ENCODE assay signal across 14 mouse cellular contexts in the genomic region with DNA sequence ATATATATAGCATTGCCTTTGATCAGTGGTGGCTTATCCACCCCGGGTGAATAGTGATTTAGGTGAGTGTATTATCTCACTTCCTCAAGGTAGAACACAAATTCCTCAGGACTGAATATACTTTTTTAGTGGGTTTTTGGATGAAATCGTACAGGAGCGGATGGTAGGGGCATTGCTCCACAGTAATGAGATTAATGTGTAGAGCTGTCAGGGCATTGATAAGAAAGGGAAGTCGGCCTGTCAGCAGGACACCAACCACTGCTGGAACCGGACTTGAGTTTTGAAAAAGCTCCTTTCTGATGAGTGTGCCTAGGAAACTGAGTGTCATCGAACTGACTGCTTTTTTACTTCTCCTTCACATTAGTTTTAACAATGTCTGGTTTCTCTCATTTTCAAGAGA.
"Had no signal": no experiment of that assay in that cellular context is flagged by ENCODE, and none has a peak within 500 bp of the region (broad histone marks: within the 10 kb centered on the region; RNA-seq: fewer than 3 reads in every experiment).

No protein-coding gene starts in this region.

- H3K9ac ChIP-seq: liver, embryonic 15.5 days; lung, embryonic 14.5 days; midbrain, embryonic 12.5 days had no signal

- H3K9me3 ChIP-seq: limb, embryonic 10.5 days; liver, embryonic 15.5 days; midbrain, embryonic 12.5 days had no signal

- H3K4me3 ChIP-seq: limb, embryonic 10.5 days; liver, embryonic 15.5 days; midbrain, embryonic 12.5 days had no signal

- H3K27me3 ChIP-seq: liver, embryonic 15.5 days; midbrain, embryonic 12.5 days had no signal

- ATAC-seq: intestine, embryonic 16.5 days; midbrain, embryonic 16.5 days had no signal

- H3K36me3 ChIP-seq: liver, embryonic 15.5 days; midbrain, embryonic 12.5 days had no signal

- DNase-seq: kidney, adult 9 months; kidney, postnatal 36 days; lung, embryonic 14.5 days; lung, postnatal 14 days; right cerebral cortex, postnatal 25 days; thymus, postnatal 4 days had no signal

- H3K27ac ChIP-seq: kidney, postnatal 0 days; limb, embryonic 10.5 days; liver, embryonic 15.5 days; macrophage; midbrain, embryonic 12.5 days had no signal

- H3K4me1 ChIP-seq: limb, embryonic 10.5 days; midbrain, embryonic 12.5 days had no signal

- H3K4me2 ChIP-seq: liver, embryonic 11.5 days; liver, embryonic 15.5 days; lung, embryonic 14.5 days; midbrain, embryonic 12.5 days had no signal
